Mouse (Mus musculus) lung, embryonic 14.5 days (tissue): ENCODE data around the gene Thsd4. TPM values are rescaled to one million over a fixed set of nuclear protein-coding genes. Genes with fewer than 3 reads are reported as not detected.
A peak's percentile ranks its signal among the peaks of the same experiment; 100 is the strongest.

ENCODE experiments used
- ATAC-seq: fragments of 200-750 bp; cut with Nextera tagmentation; 2 replicates; pipeline ENCODE4 v1.8.0; 2017; ENCODE audit warnings: mild to moderate bottlenecking, moderate TSS enrichment, moderate library complexity; ENCODE audit not compliant: insufficient read depth
- DNase-seq: peaks from one replicate; pipeline ENCODE4 v3.0.0-alpha.2; 2015
- H3K27ac ChIP-seq: fragments of 300-500 bp; sonication (generic); 2 replicates; pipeline ENCODE4 v1.5.1; 2014; ENCODE audit warnings: low read depth, mild to moderate bottlenecking, moderate library complexity
- H3K27me3 ChIP-seq: fragments of 300-500 bp; sonication (generic); 2 replicates; pipeline ENCODE4 v1.6.1; 2014; ENCODE audit warnings: low read length, control low read depth; ENCODE audit not compliant: insufficient read depth
- H3K36me3 ChIP-seq: fragments of 300-500 bp; sonication (generic); 2 replicates; pipeline ENCODE4 v1.6.1; 2014; ENCODE audit warnings: control low read depth; ENCODE audit not compliant: insufficient read depth
- H3K4me1 ChIP-seq: fragments of 300-500 bp; sonication (generic); 2 replicates; pipeline ENCODE4 v1.6.1; 2014; ENCODE audit warnings: antibody characterized with exemption, control low read depth; ENCODE audit not compliant: insufficient read depth
- H3K4me2 ChIP-seq: fragments of 300-500 bp; sonication (generic); 2 replicates; pipeline ENCODE4 v1.6.1; 2014; ENCODE audit warnings: mild to moderate bottlenecking
- H3K4me3 ChIP-seq: fragments of 300-500 bp; sonication (generic); 2 replicates; pipeline ENCODE4 v1.5.1; 2014; ENCODE audit warnings: low read depth, low read length
- H3K9ac ChIP-seq: fragments of 300-500 bp; sonication (generic); 2 replicates; pipeline ENCODE4 v1.6.1; 2014
- H3K9me3 ChIP-seq: fragments of 300-500 bp; sonication (generic); 2 replicates; pipeline ENCODE4 v1.6.1; 2016; ENCODE audit warnings: low read depth, low read length, control low read depth
- CTCF ChIP-seq: IDR thresholded peaks from 2 replicates; pipeline ENCODE4 v1.5.1; 2016; ENCODE audit warnings: antibody characterized with exemption, low read depth
- WGBS: fragments of 180-500 bp; shearing (Covaris S2); extraction: QIAGEN DNeasy Blood & Tissue Kit; methylation state at CpG from one replicate; pipeline ENCODE4 v1.1.7; 2014; 5-methylcytosine and 5-hydroxymethylcytosine counted together
- polyA plus RNA-seq: library from polyadenylated mRNA; unstranded; fragments of >200 nt; fragmentation: Nextera tagmentation; extraction: Ambion mirVana; gene quantifications from 2 replicates; pipeline ENCODE4 v1.2.1, GENCODE M21; 2014

Gene Thsd4
- polyA plus RNA-seq, 1 experiment from 2014 or later: 18.5 TPM

GRCm38 (mm10) chr9:60129235-60129991 is 392.4 kb downstream of the Thsd4 start:
- Histone ChIP-seq H3K36me3 (no peaks in the 10 kb centered on the region), H3K27ac (no peak overlapping the region), H3K4me2 (no peak overlapping the region), H3K9ac (no peak overlapping the region), H3K27me3 (no peaks in the 10 kb centered on the region), H3K9me3 (no peaks in the 10 kb centered on the region), H3K4me3 (no peak overlapping the region), H3K4me1 (no peaks in the 10 kb centered on the region)
- no peak for TF ChIP-seq CTCF
- DNase-seq (no peak), ATAC-seq (no peak)
- 80% methylated on average over 6 of the region's 6 CpGs for WGBS

- no peak for TF ChIP-seq CTCF
- no peaks in the 10 kb centered on the region for H3K36me3 ChIP-seq
- no peak overlapping the region for H3K4me2 ChIP-seq
- H3K4me1 ChIP-seq: no peaks in the 10 kb centered on the region
- WGBS: 36% methylated on average over 5 of the region's 5 CpGs
- H3K27ac ChIP-seq: no peak overlapping the region
- H3K9ac ChIP-seq: no peak overlapping the region
- no peak overlapping the region for H3K4me3 ChIP-seq
- ATAC-seq: no peak
- no peaks in the 10 kb centered on the region for H3K27me3 ChIP-seq
- H3K9me3 ChIP-seq: no peaks in the 10 kb centered on the region
- no peak for DNase-seq
Measured at GRCm38 (mm10) chr9:60126961-60127360, 394.9 kb downstream of the Thsd4 start.

- Histone ChIP-seq H3K36me3 (no peaks in the 10 kb centered on the region), H3K4me2 (no peak overlapping the region), H3K4me1 (peaks cover 5% of the 10 kb centered on the region; the same call in 1 of the 2 replicates), H3K4me3 (no peak overlapping the region), H3K9me3 (no peaks in the 10 kb centered on the region), H3K9ac (no peak overlapping the region), H3K27ac (no peak overlapping the region), H3K27me3 (no peaks in the 10 kb centered on the region)
- ATAC-seq (no peak), DNase-seq (no peak)
- no peak for TF ChIP-seq CTCF
- WGBS: 66% methylated on average over 9 of the region's 9 CpGs
Measured at GRCm38 (mm10) chr9:60124102-60124501, 397.7 kb downstream of the Thsd4 start.

- H3K9ac ChIP-seq: no peak overlapping the region
- no peak for DNase-seq
- TF ChIP-seq CTCF: no peak
- no peak overlapping the region for H3K27ac ChIP-seq
- H3K4me3 ChIP-seq: no peak overlapping the region
- H3K4me2 ChIP-seq: no peak overlapping the region
- 68% methylated on average over 1 of the region's 1 CpGs for WGBS
- no peaks in the 10 kb centered on the region for H3K36me3 ChIP-seq
- H3K27me3 ChIP-seq: no peaks in the 10 kb centered on the region
- H3K9me3 ChIP-seq: no peaks in the 10 kb centered on the region
- peaks cover 5% of the 10 kb centered on the region; the same call in 1 of the 2 replicates for H3K4me1 ChIP-seq
- ATAC-seq: no peak
Measured at GRCm38 (mm10) chr9:60123066-60123465, 398.8 kb downstream of the Thsd4 start.

- DNase-seq (peak; percentile 32), ATAC-seq (no peak)
- Histone ChIP-seq H3K27me3 (no peaks in the 10 kb centered on the region), H3K4me2 (no peak overlapping the region), H3K27ac (no peak overlapping the region; the same call in 1 of the 2 replicates), H3K9ac (no peak overlapping the region), H3K9me3 (no peaks in the 10 kb centered on the region), H3K4me1 (peaks cover 5% of the 10 kb centered on the region; the same call in 1 of the 2 replicates), H3K4me3 (no peak overlapping the region), H3K36me3 (no peaks in the 10 kb centered on the region)
- TF ChIP-seq CTCF: no peak
- WGBS: 40% methylated on average over 7 of the region's 7 CpGs
Measured at GRCm38 (mm10) chr9:60119846-60120245, 402.0 kb downstream of the Thsd4 start.

- H3K27me3 ChIP-seq: no peaks in the 10 kb centered on the region
- peaks cover 5% of the 10 kb centered on the region; the same call in 1 of the 2 replicates for H3K4me1 ChIP-seq
- WGBS: 38% methylated on average over 7 of the region's 7 CpGs
- H3K4me3 ChIP-seq: no peak overlapping the region
- DNase-seq (no peak), ATAC-seq (no peak)
- TF ChIP-seq CTCF: no peak
- H3K4me2 ChIP-seq: no peak overlapping the region
- no peak overlapping the region for H3K9ac ChIP-seq
- H3K36me3 ChIP-seq: no peaks in the 10 kb centered on the region
- H3K27ac ChIP-seq: no peak overlapping the region
- no peaks in the 10 kb centered on the region for H3K9me3 ChIP-seq
Measured at GRCm38 (mm10) chr9:60117831-60118230, 404.0 kb downstream of the Thsd4 start.

GRCm38 (mm10) chr9:60115711-60116247 is 406.1 kb downstream of the Thsd4 start:
- DNase-seq: no peak
- Histone ChIP-seq H3K27me3 (no peaks in the 10 kb centered on the region), H3K27ac (no peak overlapping the region), H3K4me1 (peaks cover 5% of the 10 kb centered on the region; the same call in 1 of the 2 replicates), H3K9ac (no peak overlapping the region), H3K4me2 (no peak overlapping the region), H3K9me3 (no peaks in the 10 kb centered on the region), H3K36me3 (no peaks in the 10 kb centered on the region), H3K4me3 (no peak overlapping the region)
- TF ChIP-seq CTCF: no peak
- ATAC-seq: no peak
- WGBS: 70% methylated on average over 6 of the region's 6 CpGs
